Mouse (Mus musculus) limb, embryonic 14.5 days (tissue): ENCODE results near the gene Gm21885. TPM values are rescaled to one million over a fixed set of nuclear protein-coding genes. Genes with fewer than 3 reads are reported as not detected.
"Not testable (repeated sequence)": the region's sequence is repeated elsewhere in the genome, so short reads cannot be mapped to it uniquely, and the experiment has no call there.

ENCODE experiments used
- ATAC-seq: fragments of 200-750 bp; cut with Nextera tagmentation; 2 replicates; pipeline ENCODE4 v1.8.0; 2017; ENCODE audit warnings: low read depth, moderate number of reproducible peaks, moderate TSS enrichment; ENCODE audit not compliant: low FRiP score
- DNase-seq: peaks from one replicate; pipeline ENCODE4 v3.0.0-alpha.2; 2015; ENCODE audit warnings: low spot score
- H3K27ac ChIP-seq: fragments of 300-500 bp; sonication (generic); replicated peaks from 2 replicates; pipeline ENCODE4 v1.5.1; 2014; ENCODE audit warnings: low read depth, mild to moderate bottlenecking, low read length, moderate library complexity, mixed read lengths
- H3K27me3 ChIP-seq: fragments of 300-500 bp; sonication (generic); 2 replicates; pipeline ENCODE4 v1.6.1; 2014; ENCODE audit warnings: low read length, mixed read lengths; ENCODE audit not compliant: control insufficient read depth, insufficient read depth
- H3K36me3 ChIP-seq: fragments of 300-500 bp; sonication (generic); 2 replicates; pipeline ENCODE4 v1.6.1; 2014; ENCODE audit warnings: mild to moderate bottlenecking, low read length, moderate library complexity, mixed read lengths; ENCODE audit not compliant: control insufficient read depth, insufficient read depth
- H3K4me1 ChIP-seq: fragments of 300-500 bp; sonication (generic); 2 replicates; pipeline ENCODE4 v1.6.1; 2014; ENCODE audit warnings: antibody characterized with exemption, low read length, mixed read lengths; ENCODE audit not compliant: control insufficient read depth, insufficient read depth
- H3K4me2 ChIP-seq: fragments of 300-500 bp; sonication (generic); replicated peaks from 2 replicates; pipeline ENCODE4 v1.6.1; 2014; ENCODE audit warnings: low read depth, mild to moderate bottlenecking, low read length, moderate library complexity; ENCODE audit not compliant: severe bottlenecking
- H3K4me3 ChIP-seq: fragments of 300-500 bp; sonication (generic); replicated peaks from 2 replicates; pipeline ENCODE4 v1.5.1; 2014; ENCODE audit warnings: low read length
- H3K9ac ChIP-seq: fragments of 300-500 bp; sonication (generic); 2 replicates; pipeline ENCODE4 v1.6.1; 2014; ENCODE audit warnings: mild to moderate bottlenecking, low read depth, low read length, moderate library complexity; ENCODE audit not compliant: severe bottlenecking
- H3K9me3 ChIP-seq: fragments of 300-500 bp; sonication (generic); 2 replicates; pipeline ENCODE4 v1.6.1; 2016; ENCODE audit warnings: low read length; ENCODE audit not compliant: control insufficient read depth
- POLR2A ChIP-seq: fragments of 200-500 bp; IDR thresholded peaks from 2 replicates; pipeline ENCODE4 v1.8.0; 2012; ENCODE audit warnings: inconsistent platforms, mild to moderate bottlenecking, moderate library complexity, borderline replicate concordance; ENCODE audit not compliant: insufficient read depth, insufficient read length; ENCODE audit errors: extremely low read depth
- WGBS: fragments of 180-500 bp; shearing (Covaris S2); extraction: QIAGEN DNeasy Blood & Tissue Kit; methylation state at CpG from one replicate; pipeline ENCODE4 v1.1.7; 2014; 5-methylcytosine and 5-hydroxymethylcytosine counted together
- polyA plus RNA-seq, 2 experiments: library from polyadenylated mRNA; depleted of rRNA in 1 of 2; stranded (reverse) in 1 of 2; unstranded in 1 of 2; fragments of >200 nt; fragmentation: Nextera tagmentation in 1 of 2; extraction: Ambion mirVana in 1 of 2; gene quantifications; 2 replicates each; pipeline versions ENCODE4 v1.2.1 to v1.2.3; 2012 to 2014

The Gm21885 gene
- polyA plus RNA-seq, 2 experiments = 0.84 TPM; not detected in 1

DNA sequence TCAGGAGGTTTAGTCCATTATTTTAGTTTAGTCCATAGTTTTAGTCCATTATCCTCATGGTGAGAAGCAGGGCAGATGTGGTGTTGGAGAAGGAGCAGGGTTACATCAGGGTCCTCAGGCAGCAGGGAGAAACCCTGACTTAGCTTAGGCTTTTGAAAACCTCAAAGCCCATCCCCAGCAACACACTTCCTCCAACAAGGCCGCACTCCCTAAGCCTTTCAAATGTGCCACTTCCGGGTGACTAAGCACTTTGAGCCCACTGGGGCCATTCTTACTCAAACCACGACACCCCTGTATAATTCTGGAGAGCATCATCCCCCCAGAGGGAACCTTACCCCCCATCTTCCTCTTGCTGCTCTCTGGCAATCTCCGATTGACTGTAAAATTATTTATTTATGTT lies 21.9 kb upstream of the Gm21885 start:
- DNase-seq (no peak), ATAC-seq (no peak)
- Histone ChIP-seq H3K9ac (no peak overlapping the region), H3K4me2 (no peak overlapping the region), H3K4me1 (peaks cover 10% of the 10 kb centered on the region), H3K9me3 (no peaks in the 10 kb centered on the region), H3K36me3 (no peaks in the 10 kb centered on the region), H3K27me3 (no peaks in the 10 kb centered on the region), H3K27ac (no peak overlapping the region), H3K4me3 (no peak overlapping the region)
- 76% methylated on average over 4 of the region's 4 CpGs for WGBS
- no peak for TF ChIP-seq POLR2A

DNA sequence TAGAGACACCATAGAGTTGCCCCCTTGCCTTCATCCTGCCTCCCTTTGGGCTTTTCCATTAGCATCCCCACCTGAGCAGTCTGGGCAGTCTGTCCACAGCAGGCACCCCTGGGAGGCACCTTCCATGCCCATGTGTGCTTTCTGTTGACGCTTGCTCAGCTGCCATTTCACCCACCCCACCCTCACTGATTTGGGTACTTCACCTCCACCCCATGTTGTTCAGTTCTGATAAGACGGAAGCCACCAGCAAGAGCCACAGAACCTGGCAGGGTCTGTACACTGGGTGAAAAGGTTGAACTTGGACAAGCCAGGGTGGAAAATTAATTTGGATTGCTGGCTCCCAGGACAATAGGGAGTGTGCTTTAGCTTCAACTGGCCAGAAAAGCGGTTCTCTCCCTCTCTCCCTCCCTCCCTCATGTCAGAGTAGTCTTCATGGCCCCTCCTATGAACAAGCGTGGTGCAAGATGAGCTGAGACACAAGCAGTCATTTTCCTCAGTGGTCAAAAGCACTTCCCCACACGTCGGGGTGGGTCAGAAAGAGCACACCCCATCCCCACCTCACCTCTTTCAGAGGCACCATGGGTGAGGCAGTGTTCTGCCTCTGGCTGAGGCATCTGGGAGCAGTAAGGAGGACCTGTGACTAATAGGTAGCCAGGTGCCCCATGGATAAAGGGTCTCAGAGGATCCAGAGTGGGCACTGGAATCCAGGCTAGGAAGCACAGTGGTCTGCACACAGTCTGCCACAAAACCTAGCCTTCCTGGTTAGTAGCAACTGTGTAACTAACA lies 19.9 kb upstream of the Gm21885 start:
- DNase-seq (no peak), ATAC-seq (no peak)
- Histone ChIP-seq H3K4me2 (no peak overlapping the region), H3K36me3 (no peaks in the 10 kb centered on the region), H3K27me3 (no peaks in the 10 kb centered on the region), H3K4me1 (peaks cover 11% of the 10 kb centered on the region; the same call in 1 of the 2 replicates), H3K4me3 (no peak overlapping the region), H3K9me3 (no peaks in the 10 kb centered on the region), H3K9ac (no peak overlapping the region), H3K27ac (no peak overlapping the region)
- TF ChIP-seq POLR2A = no peak
- WGBS = 64% methylated on average over 6 of the region's 6 CpGs

DNA sequence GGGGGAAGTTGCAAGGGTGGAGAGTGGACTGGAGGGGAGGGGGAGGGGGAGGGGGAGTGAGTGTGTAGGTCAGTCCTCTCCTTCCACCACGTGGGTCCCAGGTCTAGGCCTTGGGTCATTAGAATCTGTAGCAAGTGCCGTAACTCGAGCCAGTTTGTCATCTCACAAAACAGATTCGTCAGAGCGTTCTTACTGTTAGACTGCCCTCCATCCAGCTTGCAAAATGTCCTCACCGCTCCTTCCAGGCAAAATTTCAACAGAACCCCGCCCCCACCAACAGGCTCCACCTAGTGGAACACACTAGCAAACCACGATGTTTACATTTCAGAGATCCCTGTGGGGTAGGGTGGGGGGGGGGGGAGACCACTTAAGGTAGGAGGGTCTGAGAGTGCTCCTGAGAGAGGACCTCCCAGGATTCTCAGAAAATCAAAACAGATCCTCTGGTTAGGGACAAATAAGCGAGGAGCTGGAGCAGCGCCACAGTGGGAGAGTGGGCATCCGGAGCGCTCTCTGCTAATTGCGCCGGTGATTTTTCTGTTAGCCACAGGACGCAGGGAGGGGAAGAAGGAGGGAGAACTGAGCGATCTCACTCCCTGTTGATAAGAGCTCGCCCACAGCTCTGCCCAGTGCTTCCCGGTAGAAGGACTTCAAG lies 16.4 kb upstream of the Gm21885 start:
- Histone ChIP-seq H3K9ac (peak overlapping the region; percentile 48), H3K4me3 (peak overlapping the region; percentile 32), H3K36me3 (no peaks in the 10 kb centered on the region), H3K4me1 (peaks cover 11% of the 10 kb centered on the region; the same call in 1 of the 2 replicates), H3K4me2 (peak overlapping the region; percentile 60), H3K27me3 (no peaks in the 10 kb centered on the region), H3K9me3 (no peaks in the 10 kb centered on the region), H3K27ac (peak overlapping the region; percentile 70; the same call in 1 of the 2 replicates)
- ATAC-seq (peak; percentile 74), DNase-seq (peak; percentile 61)
- 2% methylated on average over 18 of the region's 18 CpGs for WGBS
- TF ChIP-seq POLR2A = no peak

DNA sequence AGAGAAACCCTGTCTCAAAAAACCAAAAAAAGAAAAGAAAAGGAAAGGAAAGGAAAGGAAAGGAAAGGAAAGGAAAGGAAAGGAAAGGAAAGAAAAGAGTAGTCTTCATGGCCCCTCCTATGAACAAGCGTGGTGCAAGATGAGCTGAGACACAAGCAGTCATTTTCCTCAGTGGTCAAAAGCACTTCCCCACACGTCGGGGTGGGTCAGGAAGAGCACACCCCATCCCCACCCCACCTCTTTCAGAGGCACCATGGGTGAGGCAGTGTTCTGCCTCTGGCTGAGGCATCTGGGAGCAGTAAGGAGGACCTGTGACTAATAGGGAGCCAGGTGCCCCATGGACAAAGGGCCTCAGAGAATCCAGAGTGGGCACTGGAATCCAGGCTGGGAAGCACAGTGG lies 15.5 kb upstream of the Gm21885 start:
- not testable (repeated sequence) for H3K9ac ChIP-seq, H3K27me3 ChIP-seq, H3K4me3 ChIP-seq, DNase-seq, H3K9me3 ChIP-seq, H3K4me2 ChIP-seq, H3K36me3 ChIP-seq, ATAC-seq, H3K27ac ChIP-seq
- 81% methylated on average over 3 of the region's 3 CpGs for WGBS
- peaks cover 11% of the 10 kb centered on the region; the same call in 1 of the 2 replicates for H3K4me1 ChIP-seq

DNA sequence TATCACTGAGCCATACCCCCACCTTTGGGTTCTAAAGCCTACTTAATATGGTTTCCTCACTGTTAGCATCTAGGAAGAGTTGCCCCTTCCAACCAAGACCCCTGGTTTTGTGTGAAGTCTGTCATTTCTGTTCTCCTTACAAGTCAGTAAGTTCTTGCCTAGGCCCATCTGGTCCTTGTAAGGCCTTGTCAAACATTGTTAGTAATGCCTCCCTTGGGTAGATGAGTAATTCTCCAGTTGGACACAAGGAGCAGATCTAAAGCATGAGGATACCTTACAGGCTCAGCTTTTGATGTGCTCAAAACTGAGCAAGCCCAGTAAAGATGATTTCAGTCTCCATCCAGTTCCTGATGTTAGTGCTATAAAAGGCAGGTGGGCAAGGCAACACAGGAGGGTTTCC lies 12.9 kb upstream of the Gm21885 start:
- TF ChIP-seq POLR2A = no peak
- no peak for DNase-seq
- no peak overlapping the region for H3K4me3 ChIP-seq

More for the DNA sequence above, 12.9 kb upstream of the Gm21885 start:
- no peaks in the 10 kb centered on the region for H3K27me3 ChIP-seq
- no peaks in the 10 kb centered on the region for H3K9me3 ChIP-seq
- no peak overlapping the region for H3K27ac ChIP-seq
- H3K4me2 ChIP-seq = no peak overlapping the region
- no peak for ATAC-seq
- peaks cover 11% of the 10 kb centered on the region; the same call in 1 of the 2 replicates for H3K4me1 ChIP-seq
- H3K36me3 ChIP-seq = no peaks in the 10 kb centered on the region
- no peak overlapping the region for H3K9ac ChIP-seq
